Mouse (Mus musculus) kidney, embryonic 14.5 days (tissue): Measurements from ENCODE around the gene H2-Q4. TPM values are rescaled to one million over a fixed set of nuclear protein-coding genes. Genes with fewer than 3 reads are reported as not detected.
"Not testable (repeated sequence)": the region's sequence is repeated elsewhere in the genome, so short reads cannot be mapped to it uniquely, and the experiment has no call there.

Experiments
- ATAC-seq: fragments of 200-750 bp; cut with Nextera tagmentation; 2 replicates; pipeline ENCODE4 v1.8.0; 2017; ENCODE audit warnings: moderate number of reproducible peaks, mild to moderate bottlenecking, moderate TSS enrichment, moderate library complexity; ENCODE audit not compliant: low FRiP score, low TSS enrichment
- H3K27ac ChIP-seq: fragments of 300-500 bp; sonication (generic); 2 replicates; pipeline ENCODE4 v1.5.1; 2014; ENCODE audit warnings: low read depth, mild to moderate bottlenecking, low read length, moderate library complexity, mixed read lengths
- H3K27me3 ChIP-seq: fragments of 300-500 bp; sonication (generic); 2 replicates; pipeline ENCODE4 v1.6.1; 2014; ENCODE audit warnings: mild to moderate bottlenecking, low read length; ENCODE audit not compliant: control insufficient read depth, insufficient read depth
- H3K36me3 ChIP-seq: fragments of 300-500 bp; sonication (generic); 2 replicates; pipeline ENCODE4 v1.6.1; 2014; ENCODE audit warnings: low read length, mixed read lengths; ENCODE audit not compliant: control insufficient read depth, insufficient read depth
- H3K4me1 ChIP-seq: fragments of 300-500 bp; sonication (generic); 2 replicates; pipeline ENCODE4 v1.6.1; 2014; ENCODE audit warnings: low read length, mixed read lengths; ENCODE audit not compliant: control insufficient read depth, insufficient read depth
- H3K4me2 ChIP-seq: fragments of 300-500 bp; sonication (generic); replicated peaks from 2 replicates; pipeline ENCODE4 v1.6.1; 2014; ENCODE audit warnings: low read depth, mild to moderate bottlenecking, low read length
- H3K4me3 ChIP-seq: fragments of 300-500 bp; sonication (generic); 2 replicates; pipeline ENCODE4 v1.5.1; 2014; ENCODE audit warnings: mild to moderate bottlenecking, low read length
- H3K9ac ChIP-seq: fragments of 300-500 bp; sonication (generic); 2 replicates; pipeline ENCODE4 v1.6.1; 2014; ENCODE audit warnings: low read depth, mild to moderate bottlenecking, low read length, moderate library complexity
- H3K9me3 ChIP-seq: fragments of 300-500 bp; sonication (generic); 2 replicates; pipeline ENCODE4 v1.6.1; 2016; ENCODE audit warnings: low read length; ENCODE audit not compliant: control insufficient read depth
- WGBS: fragments of 180-500 bp; shearing (Covaris S2); extraction: QIAGEN DNeasy Blood & Tissue Kit; methylation state at CpG from one replicate; pipeline ENCODE4 v1.1.7; 2014; 5-methylcytosine and 5-hydroxymethylcytosine counted together
- polyA plus RNA-seq: library from polyadenylated mRNA; unstranded; fragments of >200 nt; fragmentation: Nextera tagmentation; extraction: Ambion mirVana; gene quantifications from 2 replicates; pipeline ENCODE4 v1.2.1, GENCODE M21; 2014

Gene H2-Q4
- polyA plus RNA-seq, 1 experiment from 2014 or later, result 3.2 TPM

DNA sequence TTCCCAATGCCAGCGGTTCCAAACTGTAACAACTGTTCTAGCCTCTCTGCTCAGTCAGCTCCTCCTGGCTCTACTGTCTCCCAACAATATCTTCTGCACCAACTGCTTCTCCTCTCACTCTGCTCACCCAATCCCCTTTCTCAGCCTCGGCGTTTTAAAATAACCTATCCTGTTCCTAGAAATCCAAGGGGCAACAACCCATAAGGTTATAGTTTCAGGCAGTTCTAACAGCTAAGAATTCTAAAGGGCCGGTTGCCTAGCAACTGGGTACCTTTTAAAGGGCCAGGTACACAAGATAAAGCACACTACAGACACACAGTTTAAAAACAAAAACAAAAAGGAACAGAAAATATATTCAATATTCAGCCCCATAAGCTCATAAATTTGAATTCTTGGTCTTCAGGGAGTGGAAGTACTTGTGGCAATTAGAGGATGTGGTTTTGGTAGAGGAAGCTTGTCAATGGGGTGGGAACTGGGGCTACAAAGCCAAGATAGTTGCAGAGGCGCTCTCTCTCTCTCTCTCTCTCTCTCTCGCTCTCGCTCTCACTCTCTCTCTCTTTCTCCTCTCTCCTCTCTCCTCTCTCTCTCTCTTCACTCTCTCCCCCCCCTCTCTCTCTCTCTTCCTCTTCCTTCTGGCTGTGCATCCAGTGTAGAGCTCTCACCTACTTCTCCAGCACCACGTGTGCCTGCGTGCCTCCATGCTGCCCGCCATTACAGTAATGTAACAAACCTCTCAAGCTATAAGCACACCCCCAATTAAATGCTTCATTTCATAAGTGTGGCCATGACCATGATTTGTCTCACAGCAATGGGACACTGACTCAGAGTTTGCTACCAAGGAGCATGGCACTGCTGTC lies 36.1 kb downstream of the H2-Q4 start:
- H3K27me3 ChIP-seq, ATAC-seq, H3K9me3 ChIP-seq, H3K9ac ChIP-seq, H3K4me3 ChIP-seq, H3K4me2 ChIP-seq, H3K4me1 ChIP-seq, H3K27ac ChIP-seq, H3K36me3 ChIP-seq: not testable (repeated sequence)
- WGBS, result 76% methylated on average over 3 of the region's 10 CpGs

GRCm38 (mm10) chr17:35418772-35419171 lies 39.4 kb downstream of the H2-Q4 start:
- H3K36me3 ChIP-seq, result no peaks in the 10 kb centered on the region
- no peak for ATAC-seq
- no peaks in the 10 kb centered on the region for H3K9me3 ChIP-seq
- no peak overlapping the region for H3K4me3 ChIP-seq
- H3K4me2 ChIP-seq, result no peak overlapping the region
- H3K9ac ChIP-seq, result no peak overlapping the region
- no peaks in the 10 kb centered on the region for H3K4me1 ChIP-seq
- WGBS, result 56% methylated on average over 7 of the region's 7 CpGs
- no peak overlapping the region for H3K27ac ChIP-seq
- H3K27me3 ChIP-seq, result no peaks in the 10 kb centered on the region

DNA sequence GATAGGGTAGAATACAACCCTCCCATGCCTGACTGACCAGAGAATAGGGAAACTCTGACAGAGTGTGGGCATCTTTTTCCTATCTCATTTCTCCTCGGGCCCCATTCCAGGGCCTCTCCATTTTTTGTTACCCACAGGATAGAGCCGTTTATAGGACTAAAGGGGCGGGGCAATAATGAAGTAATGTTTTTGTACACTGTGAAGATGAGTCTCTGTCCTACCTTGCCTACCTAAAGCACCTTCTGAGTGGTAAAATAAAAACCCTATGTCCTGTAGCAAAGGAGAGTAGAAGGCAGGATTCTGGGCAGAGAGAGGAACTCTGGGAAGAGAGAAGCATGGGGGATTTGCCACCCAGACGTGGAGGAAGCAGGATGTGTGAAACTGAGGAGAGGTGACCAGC lies 40.1 kb downstream of the H2-Q4 start:
- not testable (repeated sequence) for ATAC-seq, H3K4me3 ChIP-seq, H3K27me3 ChIP-seq, H3K9ac ChIP-seq, H3K36me3 ChIP-seq, H3K9me3 ChIP-seq, H3K4me2 ChIP-seq, H3K4me1 ChIP-seq, H3K27ac ChIP-seq
- 67% methylated on average over 4 of the region's 4 CpGs for WGBS

GRCm38 (mm10) chr17:35420206-35420810 lies 40.9 kb downstream of the H2-Q4 start:
- 15% methylated on average over 11 of the region's 11 CpGs for WGBS
- H3K4me3 ChIP-seq, ATAC-seq, H3K27me3 ChIP-seq, H3K4me2 ChIP-seq, H3K9ac ChIP-seq, H3K9me3 ChIP-seq, H3K27ac ChIP-seq, H3K36me3 ChIP-seq, H3K4me1 ChIP-seq: not testable (repeated sequence)

GRCm38 (mm10) chr17:35421331-35421730 lies 41.9 kb downstream of the H2-Q4 start:
- H3K27me3 ChIP-seq, result peaks cover 17% of the 10 kb centered on the region
- H3K4me2 ChIP-seq, H3K36me3 ChIP-seq, H3K27ac ChIP-seq, H3K4me1 ChIP-seq, H3K9ac ChIP-seq, H3K4me3 ChIP-seq, ATAC-seq, H3K9me3 ChIP-seq: not testable (repeated sequence)
- WGBS, result 90% methylated on average over 4 of the region's 4 CpGs

DNA sequence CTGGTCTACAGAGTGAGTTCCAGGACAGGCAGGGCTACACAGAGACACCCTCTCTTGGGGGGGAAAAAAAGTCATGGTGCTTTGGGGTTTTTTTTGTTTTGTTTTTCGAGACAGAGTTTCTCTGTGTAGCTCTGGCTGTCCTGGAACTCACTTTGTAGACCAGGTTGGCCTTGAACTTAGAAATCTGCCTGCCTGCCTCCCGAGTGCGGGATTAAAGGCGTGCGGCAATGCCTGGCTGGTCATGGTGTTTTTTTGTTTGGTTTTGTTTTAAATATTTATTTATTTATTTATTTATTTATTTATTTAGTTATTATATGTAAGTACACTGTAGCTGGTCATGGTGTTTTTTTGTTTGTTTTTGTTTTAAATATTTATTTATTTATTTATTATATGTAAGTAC lies 42.9 kb downstream of the H2-Q4 start:
- not testable (repeated sequence) for H3K9me3 ChIP-seq, H3K4me2 ChIP-seq, H3K4me3 ChIP-seq, H3K36me3 ChIP-seq, ATAC-seq, H3K4me1 ChIP-seq, H3K9ac ChIP-seq, H3K27ac ChIP-seq
- peaks cover 17% of the 10 kb centered on the region for H3K27me3 ChIP-seq
- WGBS, result 91% methylated on average over 5 of the region's 5 CpGs

GRCm38 (mm10) chr17:35423131-35423810 lies 43.9 kb downstream of the H2-Q4 start:
- not testable (repeated sequence) for H3K4me3 ChIP-seq, H3K9me3 ChIP-seq, H3K9ac ChIP-seq, H3K4me1 ChIP-seq, H3K27ac ChIP-seq, ATAC-seq, H3K4me2 ChIP-seq, H3K36me3 ChIP-seq
- H3K27me3 ChIP-seq, result peaks cover 17% of the 10 kb centered on the region
- WGBS, result 66% methylated on average over 3 of the region's 3 CpGs

DNA sequence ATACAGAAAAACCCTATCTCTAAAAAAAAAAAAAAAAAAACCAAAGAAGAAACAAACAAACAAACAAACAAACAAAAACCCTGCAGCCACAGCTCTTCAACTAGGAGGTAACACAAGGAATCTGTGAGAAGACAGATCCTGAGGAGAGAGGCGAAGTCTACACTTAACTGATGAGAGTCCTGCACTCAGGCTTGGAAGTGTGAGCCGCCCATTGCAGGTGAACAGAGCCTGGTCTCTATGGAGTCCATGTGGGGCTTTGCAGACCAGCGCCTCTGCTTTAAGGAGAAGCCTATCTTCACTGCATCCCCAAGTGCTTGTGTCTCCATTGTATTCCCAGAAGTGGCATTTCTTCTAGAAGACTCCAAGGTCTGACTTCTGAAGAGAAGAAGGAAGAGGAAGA lies 44.7 kb downstream of the H2-Q4 start:
- H3K4me2 ChIP-seq, H3K27ac ChIP-seq, H3K4me1 ChIP-seq, H3K36me3 ChIP-seq, H3K9me3 ChIP-seq, ATAC-seq, H3K4me3 ChIP-seq, H3K9ac ChIP-seq: not testable (repeated sequence)
- peaks cover 17% of the 10 kb centered on the region for H3K27me3 ChIP-seq
- 85% methylated on average over 3 of the region's 3 CpGs for WGBS
